Mouse (Mus musculus): ENCODE measurements around the gene Hsd11b2.

Gene Hsd11b2

DNA sequence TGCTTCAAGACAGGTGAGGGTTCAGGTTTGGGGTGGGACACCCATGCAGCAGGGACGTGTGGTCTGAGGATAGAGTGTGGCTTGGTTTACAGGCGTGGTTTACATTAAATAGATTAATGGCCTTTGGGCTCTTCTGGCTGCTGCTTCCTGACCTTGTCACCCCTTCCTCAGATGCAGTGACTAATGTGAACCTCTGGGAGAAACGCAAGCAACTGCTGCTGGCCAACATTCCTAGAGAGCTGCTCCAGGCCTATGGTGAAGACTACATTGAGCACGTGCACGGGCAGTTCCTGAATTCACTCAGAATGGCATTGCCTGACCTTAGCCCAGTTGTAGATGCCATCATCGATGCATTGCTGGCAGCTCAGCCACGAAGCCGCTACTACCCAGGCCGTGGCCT is 4.3 kb downstream of the Hsd11b2 start:
- no peak for DNase-seq (ENCODE audit: low spot score)

DNA sequence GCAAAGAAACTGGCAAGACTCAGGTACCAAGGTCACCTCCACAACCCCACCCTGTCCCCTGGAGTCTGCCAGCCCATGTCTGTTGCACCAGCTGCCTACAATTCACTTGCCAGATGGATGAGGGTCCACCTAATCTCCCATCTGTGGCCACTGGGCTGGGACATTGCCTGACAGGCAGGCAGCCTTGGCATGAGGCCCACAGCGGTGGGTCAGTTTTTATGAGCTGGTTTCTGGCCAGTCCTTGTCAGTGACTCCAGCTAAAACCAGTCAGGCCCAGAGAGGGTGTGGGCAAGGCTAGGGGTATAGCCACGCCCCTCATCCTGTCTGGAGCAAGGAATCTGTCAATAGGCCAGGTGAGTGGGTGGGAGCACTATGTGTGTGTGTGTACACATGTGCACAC is 8.6 kb downstream of the Hsd11b2 start:
- no peak for DNase-seq (ENCODE audit: low spot score)

DNA sequence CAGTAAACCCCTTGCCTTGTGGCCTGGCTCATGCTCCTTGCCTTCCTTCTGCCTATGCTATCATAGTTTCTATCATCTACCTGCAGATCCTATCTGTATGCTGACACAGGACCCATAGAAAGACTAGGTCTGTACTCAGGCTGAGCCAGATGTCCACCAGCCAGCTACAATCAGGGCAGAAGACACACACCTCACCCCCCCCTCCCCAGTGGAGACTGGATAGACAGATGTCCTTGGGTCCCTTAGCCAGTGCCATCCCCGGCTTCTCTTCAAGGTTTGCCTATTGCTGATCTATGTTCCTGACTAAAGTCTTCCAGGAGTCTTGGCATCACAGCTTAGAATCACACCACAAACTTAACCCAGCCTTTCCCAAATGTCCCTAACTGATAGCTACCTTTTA is 9.7 kb downstream of the Hsd11b2 start:
- no peak for DNase-seq (ENCODE audit: low spot score)

DNA sequence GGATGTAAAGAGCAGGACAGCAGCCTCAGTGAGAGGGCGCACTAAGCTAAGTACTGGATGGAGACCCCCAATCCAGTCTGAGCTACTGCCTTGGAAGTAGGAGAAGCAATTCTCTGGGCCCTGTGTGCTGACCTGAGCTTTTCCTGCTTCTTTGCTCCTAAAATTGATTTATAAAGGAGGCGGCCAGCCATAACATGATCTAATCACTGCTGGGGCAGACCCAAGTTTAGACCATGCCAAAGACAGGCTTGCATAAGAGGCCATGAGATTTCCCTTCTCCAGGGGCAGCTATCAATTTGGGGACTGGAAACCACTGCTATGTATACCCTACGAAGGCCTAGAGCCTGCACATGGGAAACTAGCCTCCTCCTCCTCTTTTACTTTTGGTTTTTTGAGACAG is 10.7 kb downstream of the Hsd11b2 start:
- DNase-seq (ENCODE audit: low spot score), result no peak

DNA sequence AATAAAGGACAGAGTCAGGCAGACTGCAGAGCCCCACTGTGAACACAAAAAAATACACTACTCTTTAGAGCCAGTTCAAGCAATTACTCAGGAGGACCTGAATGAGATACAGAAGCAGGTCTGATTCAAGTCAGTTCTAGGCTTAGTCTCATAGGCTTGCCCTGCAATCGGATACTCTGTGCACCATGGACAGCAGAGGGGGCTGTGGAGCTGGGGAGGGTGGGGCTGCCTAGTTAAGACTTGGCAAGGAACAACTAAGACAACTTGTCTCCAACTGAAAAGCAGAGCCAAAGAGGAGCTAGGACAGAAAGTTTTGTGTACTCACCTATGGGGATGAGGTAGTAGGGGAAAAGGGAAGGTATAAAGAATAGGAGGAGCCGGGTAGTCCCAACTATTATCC is 13.2 kb downstream of the Hsd11b2 start:
- no peak for DNase-seq (ENCODE audit: low spot score)

DNA sequence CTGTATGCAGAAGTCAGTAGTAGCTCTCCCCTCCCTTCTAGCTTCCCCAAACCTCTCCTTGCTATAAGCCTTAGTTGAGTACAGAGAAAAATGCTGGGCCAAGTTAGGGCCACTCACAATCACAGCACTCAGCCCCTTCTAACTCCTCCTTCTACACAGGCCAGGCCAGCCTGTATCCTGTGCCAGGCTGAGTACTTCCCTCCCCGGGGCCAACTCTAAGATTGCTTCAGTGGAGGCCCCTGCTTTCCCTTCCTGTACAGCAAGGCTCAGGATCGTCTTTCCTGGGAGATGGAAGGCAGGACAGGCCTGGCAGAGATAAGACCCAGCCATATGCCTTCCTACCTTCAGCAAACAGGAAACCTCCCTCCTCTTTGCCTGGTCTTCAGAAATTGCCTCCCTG is 14.9 kb downstream of the Hsd11b2 start:
- no peak for DNase-seq (ENCODE audit: low spot score)

DNA sequence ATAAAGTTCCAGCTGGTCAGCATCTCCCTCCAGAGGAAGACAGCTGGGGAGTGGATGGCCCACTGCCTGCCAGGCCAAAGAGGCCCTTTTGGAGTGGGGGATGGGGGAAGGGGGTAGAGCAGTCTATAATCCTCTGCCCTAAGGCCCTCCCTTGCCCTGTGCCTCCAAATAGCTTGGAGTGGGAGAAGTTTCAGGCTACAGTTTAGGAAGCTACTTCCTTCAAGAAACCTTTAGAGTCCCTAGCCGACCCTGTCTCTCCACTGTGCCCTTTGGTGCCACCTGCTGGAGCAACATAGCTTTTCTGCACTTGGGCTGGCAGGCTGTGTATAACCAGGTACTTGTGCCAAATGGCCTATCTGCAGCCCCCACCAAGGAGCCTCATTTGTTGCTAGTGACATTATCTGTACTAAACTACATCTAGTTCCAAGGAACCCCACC is 15.4 kb downstream of the Hsd11b2 start:
- no peak for DNase-seq (ENCODE audit: low spot score)

DNA sequence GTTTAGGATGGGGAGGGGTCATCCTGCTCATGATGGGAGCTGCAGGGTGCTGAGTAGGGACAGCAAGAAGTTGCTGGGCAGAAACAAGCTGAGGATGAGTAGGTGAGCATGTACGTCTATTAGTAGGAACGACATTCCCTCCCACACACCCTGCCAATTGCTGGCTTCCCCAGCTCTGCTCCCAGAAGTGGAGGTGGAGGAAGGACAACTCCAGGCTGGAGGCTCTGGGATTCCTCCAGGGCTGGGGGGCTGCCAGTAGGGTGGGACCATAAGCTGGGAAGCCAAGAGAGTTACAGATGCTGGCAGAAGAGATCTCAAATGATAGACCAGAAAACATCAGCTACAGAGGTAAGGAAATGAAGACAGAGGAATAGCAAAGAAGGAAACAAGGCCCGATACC is 18.0 kb downstream of the Hsd11b2 start:
- no peak for DNase-seq (ENCODE audit: low spot score)

DNA sequence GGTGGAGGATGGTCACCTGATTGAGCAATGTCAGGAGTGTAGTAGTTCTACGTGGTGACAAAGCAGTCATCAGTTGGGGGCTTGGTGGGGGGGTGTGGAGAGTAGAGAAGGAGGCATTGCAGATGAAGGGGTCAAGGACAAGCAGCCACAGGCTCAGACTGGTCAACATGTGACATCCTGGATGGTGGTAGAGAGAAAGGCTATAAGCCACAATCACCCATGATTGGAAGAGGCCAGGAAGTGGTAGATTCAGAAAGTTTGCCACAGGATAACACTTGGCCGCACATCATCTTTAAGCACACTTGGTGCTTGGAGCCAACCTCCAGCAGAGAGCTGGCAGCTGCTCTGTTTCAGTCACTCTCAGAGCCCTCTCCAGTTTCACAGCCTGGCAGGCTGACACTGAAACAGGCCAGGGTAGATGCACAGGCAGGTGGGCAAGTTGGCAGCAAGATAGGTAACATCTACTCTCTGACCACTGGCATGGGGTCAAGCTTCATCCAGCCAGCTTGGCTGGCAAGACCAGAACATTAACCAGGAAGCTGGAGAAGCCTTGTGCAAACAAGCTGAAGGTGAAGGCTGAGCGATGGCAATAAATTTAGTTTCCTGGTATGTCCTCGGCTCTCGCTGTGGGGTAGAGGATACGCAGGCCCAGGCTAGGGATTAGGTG is 18.6 kb downstream of the Hsd11b2 start:
- no peak for DNase-seq (ENCODE audit: low spot score)

DNA sequence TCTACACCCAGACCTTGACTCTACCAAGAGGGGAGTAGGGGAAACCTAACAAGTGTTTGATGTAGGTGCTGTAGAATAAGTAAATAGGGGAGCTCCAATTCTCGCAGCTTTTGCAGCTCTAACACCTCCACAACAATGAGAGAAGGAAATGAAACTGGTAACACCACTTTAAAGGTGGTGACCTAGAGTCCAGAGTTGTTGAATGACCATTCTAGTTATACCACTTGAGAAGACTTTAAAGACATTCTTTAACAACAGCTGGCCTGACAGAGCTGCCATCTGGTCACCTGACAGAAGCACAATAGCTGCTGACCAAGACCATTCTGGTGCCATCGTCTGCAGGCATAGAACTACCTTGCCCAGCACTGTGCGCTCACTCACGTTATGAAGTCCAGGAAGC is 20.4 kb downstream of the Hsd11b2 start:
- no peak for DNase-seq (ENCODE audit: low spot score)

DNA sequence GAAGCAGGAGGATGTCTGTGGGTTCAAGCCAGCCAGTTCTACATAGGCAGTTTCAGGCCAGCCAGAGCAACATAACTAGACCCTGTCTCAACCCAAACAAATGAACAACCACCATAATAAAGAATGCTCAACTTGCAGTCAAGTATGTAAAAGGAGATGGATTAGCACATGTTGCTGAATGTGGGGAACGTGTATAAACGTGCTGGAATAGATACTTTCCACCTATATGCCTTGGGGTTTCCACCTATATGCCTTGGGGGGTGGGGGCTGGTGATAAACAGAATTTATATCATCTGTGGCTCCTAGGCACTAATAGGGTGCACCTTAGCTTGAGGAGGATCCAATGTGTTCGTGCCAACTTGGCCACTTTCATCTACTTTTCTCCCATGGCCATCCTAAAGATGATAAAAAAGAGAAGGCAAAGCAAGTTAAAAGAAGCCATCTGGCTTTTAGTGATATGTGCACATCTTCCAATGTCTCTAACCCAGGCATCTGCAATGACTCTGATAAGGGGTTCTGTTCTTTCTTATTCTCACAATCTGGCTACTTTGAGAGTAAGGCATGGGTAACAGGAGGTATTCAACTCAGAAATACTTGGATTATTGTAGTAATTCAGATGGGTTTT is 23.6 kb downstream of the Hsd11b2 start:
- DNase-seq (ENCODE audit: low spot score), result no peak

DNA sequence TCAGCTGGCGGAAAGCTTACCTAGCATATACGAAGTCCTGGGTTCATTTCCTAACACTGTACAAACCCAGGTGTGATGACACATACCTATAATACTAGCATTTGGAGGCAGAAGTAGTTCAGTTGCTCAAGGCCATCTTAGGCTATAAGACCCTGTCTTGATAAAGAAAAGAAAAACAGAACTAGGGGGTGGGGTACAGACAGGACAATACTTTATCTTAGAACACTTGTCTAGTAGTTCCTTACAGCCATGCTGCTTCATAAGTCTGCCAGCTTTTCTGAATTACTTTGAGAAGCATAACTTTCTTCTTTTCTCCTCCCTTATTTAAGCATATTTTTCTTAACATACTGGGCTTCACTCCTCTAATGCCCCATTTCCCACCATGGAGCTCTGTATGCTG is 24.3 kb downstream of the Hsd11b2 start:
- DNase-seq (ENCODE audit: low spot score), result no peak

DNA sequence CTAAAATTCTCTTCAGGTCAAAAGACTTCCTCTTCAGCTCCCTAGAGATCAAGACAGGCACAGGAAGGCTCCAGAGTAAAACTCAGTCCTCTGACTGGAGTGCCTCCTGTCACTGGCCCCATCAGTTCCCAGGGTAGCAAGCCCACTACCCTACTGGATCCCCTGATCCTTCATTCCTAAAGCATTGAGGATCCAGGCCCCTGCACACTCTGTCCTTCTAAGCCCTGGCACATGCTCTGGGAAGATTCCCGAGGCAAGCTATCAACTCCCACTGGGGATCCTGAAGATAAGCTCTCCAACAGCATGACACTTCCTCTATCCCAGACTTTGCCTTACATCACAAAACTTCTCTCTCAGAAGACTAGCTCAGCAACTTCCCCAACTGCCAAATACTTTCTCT is 25.1 kb downstream of the Hsd11b2 start:
- DNase-seq (ENCODE audit: low spot score), result no peak

DNA sequence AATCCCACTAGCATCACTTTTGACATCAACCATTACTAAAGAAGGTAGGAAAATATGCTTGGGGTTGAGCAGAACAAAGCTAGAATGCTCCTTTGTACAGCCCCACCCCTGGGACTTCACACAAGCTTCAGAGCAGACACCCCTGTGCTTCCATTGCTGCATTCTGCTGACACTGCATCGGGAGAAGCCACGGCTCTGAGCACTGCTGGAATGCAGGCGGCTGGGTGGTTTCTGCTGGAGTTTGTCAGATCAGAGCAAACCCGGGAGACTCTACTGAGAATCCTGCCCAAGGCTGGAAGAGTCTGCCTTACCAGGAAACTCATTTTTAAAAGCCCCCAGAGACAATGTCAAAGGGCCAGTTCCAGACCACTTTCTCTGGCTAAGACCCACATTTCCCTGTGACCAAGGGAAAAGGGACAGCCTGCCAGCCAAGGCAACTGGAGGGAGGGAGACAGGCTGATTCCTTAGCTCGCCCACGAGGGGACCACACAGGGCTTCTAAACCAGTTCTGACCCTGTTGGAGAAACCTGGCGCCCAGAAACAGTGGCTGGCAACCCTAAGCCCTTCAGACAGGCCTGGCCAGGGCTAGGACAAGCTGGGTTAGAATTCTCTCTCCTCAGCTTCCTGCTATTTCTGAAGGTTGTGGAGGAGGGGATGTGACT is 26.1 kb downstream of the Hsd11b2 start:
- DNase-seq (ENCODE audit: low spot score), result no peak

DNA sequence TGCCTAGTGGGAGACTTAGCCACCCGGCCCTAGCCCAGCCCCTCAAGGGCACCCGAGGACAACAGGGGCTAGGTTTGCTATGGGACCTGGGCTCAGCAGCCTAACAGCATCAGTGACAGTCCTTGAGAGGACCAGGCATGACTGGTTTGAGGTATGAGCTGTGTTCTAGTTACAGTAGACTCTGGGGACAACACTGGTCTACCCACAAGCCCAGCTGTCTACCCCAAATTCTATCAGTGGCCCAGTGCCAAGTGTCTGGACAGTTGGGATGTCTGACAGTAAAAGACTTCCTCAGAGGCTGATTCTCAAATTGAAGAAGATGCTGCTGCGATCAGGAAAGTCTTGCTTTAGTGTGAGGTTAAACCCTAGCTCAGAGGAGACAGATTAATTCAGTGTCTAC is 26.7 kb downstream of the Hsd11b2 start:
- DNase-seq (ENCODE audit: low spot score), result no peak

DNA sequence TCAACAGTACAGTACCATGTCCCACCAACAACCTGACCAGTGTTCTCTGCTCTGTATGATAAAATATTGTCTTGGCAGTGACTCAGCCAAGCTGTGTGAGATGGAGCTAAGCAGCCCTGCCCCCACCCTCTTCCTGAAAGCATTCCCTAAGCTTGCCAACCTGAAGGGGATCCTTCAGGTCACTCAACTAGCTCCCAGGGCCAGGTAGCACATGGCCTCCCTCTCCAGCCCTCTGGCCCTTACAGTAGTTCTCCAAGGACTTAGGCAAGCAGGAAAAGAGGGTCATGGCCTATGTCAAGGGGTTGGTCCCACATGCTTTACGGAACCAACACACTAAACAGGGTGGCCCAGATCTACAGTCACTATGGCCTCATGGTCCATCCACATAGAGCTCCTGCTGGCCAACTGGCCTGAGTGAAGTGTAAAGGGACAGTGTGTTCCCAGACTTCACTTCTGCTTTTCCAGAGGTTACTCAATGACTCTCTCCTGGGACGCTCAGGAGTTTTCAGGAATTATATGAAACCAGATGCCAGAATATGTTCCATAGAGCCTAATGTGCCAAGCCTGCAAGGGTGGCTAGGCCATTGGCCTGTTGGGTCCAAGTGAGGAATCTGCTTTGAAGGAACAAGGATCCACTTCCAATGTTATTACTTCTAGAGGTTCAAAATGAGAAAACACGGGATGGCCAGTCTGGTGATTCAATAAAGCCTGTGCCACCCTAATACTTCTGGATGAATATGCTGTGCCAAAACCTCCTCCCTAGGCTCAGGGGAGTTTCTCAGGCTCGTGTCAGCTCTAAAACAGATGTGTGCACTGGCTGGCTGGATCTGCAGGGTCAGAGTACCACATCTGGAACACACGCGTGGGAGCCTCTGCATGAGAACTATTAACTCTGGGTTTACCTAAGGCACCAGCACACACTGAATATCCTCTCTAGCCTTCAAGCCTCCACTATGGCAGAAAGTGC is 28.1 kb downstream of the Hsd11b2 start:
- DNase-seq (ENCODE audit: low spot score), result no peak

DNA sequence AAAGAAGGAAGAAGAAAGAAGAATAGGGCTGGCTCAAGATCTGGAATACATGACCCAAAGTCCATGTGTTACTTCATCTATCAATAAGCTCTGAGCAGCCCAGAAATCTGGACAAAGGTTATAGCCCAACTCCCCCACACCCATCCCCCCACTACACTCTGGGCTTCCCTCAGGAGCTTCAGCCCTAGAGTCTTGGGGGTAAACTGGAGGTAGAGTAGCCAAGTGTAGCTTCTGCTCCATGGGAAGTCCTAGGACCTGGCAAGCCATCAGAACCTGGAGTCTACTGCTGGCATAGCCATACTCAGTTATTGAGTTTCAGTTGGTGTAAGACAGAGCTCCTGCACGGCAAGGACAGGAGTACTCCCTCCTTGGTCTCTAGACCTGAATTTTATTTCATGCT is 31.0 kb downstream of the Hsd11b2 start:
- DNase-seq (ENCODE audit: low spot score), result no peak

DNA sequence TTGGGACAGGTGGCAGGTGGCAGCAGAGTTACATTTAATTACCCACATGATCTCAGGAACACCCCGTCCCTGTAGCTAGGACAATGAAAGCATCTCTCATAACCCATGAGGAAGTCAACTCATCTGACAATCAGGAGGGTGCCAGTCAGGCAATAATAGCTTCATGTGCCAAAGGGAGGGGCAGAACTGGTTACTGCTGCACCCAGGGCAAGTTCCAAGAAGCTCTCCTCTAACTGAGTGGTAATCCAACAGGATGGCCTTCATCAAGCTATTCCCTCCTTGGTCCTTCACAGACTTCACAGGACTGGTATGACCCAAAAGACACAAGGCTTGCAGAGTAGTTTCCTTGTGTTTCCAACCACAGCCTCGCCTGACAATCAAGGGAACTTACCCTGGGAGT is 31.5 kb downstream of the Hsd11b2 start:
- DNase-seq (ENCODE audit: low spot score), result no peak

DNA sequence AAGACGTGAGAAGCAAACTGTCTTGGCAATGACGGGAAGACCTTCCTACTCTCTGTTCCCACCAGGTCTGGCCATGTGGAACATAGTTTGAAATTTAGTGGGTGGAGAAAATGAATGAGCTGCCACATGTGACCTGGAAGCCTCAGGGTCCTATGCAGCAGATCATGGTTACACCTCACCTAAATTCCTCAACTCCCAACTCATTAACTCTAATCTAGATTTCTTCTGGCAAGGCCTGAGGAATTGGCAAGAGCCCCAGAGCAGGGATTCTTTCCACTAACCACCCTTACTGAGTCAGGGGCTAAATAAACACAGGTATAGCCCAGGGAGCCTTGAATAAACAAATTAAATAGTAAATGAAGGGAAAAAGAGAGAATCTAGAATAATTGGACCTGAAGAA is 33.5 kb downstream of the Hsd11b2 start:
- DNase-seq (ENCODE audit: low spot score), result no peak

DNA sequence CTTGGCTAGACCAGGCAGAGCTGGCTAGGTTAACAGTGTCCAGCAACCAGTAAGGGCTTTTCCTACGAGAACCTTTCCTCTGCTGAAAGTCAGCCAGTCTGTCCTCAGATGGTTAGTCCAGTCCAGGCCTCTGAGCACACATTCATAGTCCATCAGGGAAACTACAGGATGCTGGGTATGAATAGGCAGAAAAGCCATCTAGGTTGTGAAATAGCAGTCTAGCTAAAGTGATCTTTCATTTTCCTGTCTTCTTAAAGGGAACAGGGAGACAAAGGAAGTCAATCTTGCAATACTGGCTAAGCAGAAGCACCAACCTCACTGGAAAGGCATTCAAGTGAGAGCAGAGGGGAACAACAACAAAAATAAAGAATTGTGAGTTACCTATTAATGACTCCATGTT is 34.3 kb downstream of the Hsd11b2 start:
- DNase-seq (ENCODE audit: low spot score), result no peak

DNA sequence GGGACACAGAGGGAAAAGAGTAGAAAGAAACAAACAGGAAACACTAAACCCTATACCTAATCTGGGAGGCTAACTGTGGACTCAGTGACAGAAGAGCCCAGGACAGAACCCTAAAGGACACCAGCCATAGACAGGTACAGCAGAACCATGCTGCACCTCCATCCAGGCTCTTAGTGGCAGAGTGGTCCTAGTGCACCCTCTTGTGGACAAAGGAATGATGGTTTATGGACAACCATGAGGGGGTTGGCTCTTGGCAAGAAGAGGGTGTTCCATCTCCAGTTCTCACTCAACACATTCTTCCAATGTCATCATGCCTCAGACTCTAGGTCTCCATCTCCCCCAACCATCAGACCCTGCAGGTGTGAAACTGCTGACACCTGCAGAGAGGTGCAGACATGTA is 35.5 kb downstream of the Hsd11b2 start:
- peak; percentile 45 for DNase-seq (ENCODE audit: low spot score)

DNA sequence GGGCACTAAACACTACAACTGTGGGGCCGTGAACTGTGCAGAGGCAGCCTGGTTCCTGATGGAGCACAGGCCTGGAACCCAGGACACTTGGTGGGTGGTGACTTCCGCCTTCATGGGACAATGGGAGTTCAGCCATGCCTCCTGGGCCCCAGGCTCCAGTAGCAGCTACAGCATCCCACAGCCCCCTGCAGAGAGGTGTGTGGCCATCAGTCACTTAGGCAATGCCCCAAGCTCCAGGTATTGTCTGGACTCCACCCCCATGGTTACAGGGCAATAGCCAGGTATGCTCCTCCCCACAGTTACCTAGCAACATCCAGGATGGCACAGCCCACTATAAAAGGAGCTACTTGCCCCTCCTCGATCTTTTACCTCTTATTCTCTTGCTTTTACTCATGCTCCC is 36.7 kb downstream of the Hsd11b2 start:
- no peak for DNase-seq (ENCODE audit: low spot score)

DNA sequence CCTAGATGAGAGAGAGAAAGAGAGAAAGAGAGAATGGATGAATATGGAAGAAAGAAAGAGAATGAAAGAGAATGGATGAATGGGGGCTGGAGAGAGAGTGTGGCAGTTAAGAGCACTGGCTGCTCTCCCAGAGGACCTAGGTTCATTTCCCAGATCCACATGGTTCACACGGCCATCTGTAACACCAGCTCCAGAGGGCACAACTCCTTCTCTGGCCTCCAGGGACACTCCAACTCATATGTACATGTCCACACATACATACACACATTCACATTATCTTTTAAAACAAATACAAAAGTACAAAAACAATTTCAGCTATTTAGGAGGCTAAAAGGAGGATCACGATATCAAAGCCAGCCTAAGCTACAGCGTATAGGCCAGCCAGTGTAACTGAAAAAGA is 44.3 kb downstream of the Hsd11b2 start:
- DNase-seq (ENCODE audit: low spot score), result no peak

Measured in left cerebral cortex, adult 11 months (tissue).